Mouse (Mus musculus) inflammation-experienced regulatory T-cells, adult 6 months (primary cell): ENCODE data around the gene Dock2. TPM values are rescaled to one million over a fixed set of nuclear protein-coding genes. Genes with fewer than 3 reads are reported as not detected.

Experiments used
- ATAC-seq: one replicate; pipeline ENCODE4 v1.8.0; 2017
- polyA plus RNA-seq, 3 experiments: library from polyadenylated mRNA; unstranded; fragments of 100-300 nt; shearing (Covaris generic); gene quantifications; one replicate each; pipeline ENCODE4 v1.2.1; 2017

Gene Dock2
- polyA plus RNA-seq, 3 experiments from 2014 or later, result 257 to 323 (median 288) TPM

GRCm38 (mm10) chr11:34416619-34416979 lies 367.1 kb downstream of the Dock2 start:
- ATAC-seq, result no peak

GRCm38 (mm10) chr11:34415884-34416618 lies 367.6 kb downstream of the Dock2 start:
- ATAC-seq, result no peak

GRCm38 (mm10) chr11:34406850-34407249 lies 376.8 kb downstream of the Dock2 start:
- ATAC-seq, result no peak

GRCm38 (mm10) chr11:34406309-34406708 lies 377.4 kb downstream of the Dock2 start:
- ATAC-seq, result no peak

- ATAC-seq, result peak; percentile 46
Observed at GRCm38 (mm10) chr11:34405311-34405710, 378.4 kb downstream of the Dock2 start.

- ATAC-seq, result no peak
Observed at GRCm38 (mm10) chr11:34401343-34401742, 382.3 kb downstream of the Dock2 start.

GRCm38 (mm10) chr11:34398555-34398954 lies 385.1 kb downstream of the Dock2 start:
- peak; percentile 90 for ATAC-seq

GRCm38 (mm10) chr11:34397661-34398060 lies 386.0 kb downstream of the Dock2 start:
- ATAC-seq, result no peak

GRCm38 (mm10) chr11:34395802-34396201 lies 387.9 kb downstream of the Dock2 start:
- no peak for ATAC-seq

- ATAC-seq, result no peak
Observed at GRCm38 (mm10) chr11:34392105-34392504, 391.6 kb downstream of the Dock2 start.

- ATAC-seq, result no peak
Observed at GRCm38 (mm10) chr11:34389261-34390116, 394.2 kb downstream of the Dock2 start.

GRCm38 (mm10) chr11:34385001-34385688 lies 398.5 kb downstream of the Dock2 start:
- ATAC-seq, result no peak

- ATAC-seq, result no peak
Observed at GRCm38 (mm10) chr11:34384178-34384577, 399.5 kb downstream of the Dock2 start.

- ATAC-seq, result no peak
Observed at GRCm38 (mm10) chr11:34383501-34383900, 400.2 kb downstream of the Dock2 start.

GRCm38 (mm10) chr11:34377649-34378048 lies 406.0 kb downstream of the Dock2 start:
- no peak for ATAC-seq

- no peak for ATAC-seq
Observed at GRCm38 (mm10) chr11:34375557-34375956, 408.1 kb downstream of the Dock2 start.

GRCm38 (mm10) chr11:34372224-34372623 lies 411.5 kb downstream of the Dock2 start:
- ATAC-seq, result no peak

GRCm38 (mm10) chr11:34356109-34356508 lies 427.6 kb downstream of the Dock2 start:
- no peak for ATAC-seq

- ATAC-seq, result no peak
Observed at GRCm38 (mm10) chr11:34355406-34355805, 428.3 kb downstream of the Dock2 start.

GRCm38 (mm10) chr11:34349453-34350056 lies 434.1 kb downstream of the Dock2 start:
- ATAC-seq, result no peak

- no peak for ATAC-seq
Observed at GRCm38 (mm10) chr11:34348287-34348918, 435.3 kb downstream of the Dock2 start.

- ATAC-seq, result no peak
Observed at GRCm38 (mm10) chr11:34344310-34344709, 439.4 kb downstream of the Dock2 start.
